Mouse (Mus musculus) kidney, embryonic 15.5 days (tissue): ENCODE results near the gene Eps8l2. TPM values are rescaled to one million over a fixed set of nuclear protein-coding genes. Genes with fewer than 3 reads are reported as not detected.

Experiments used
- ATAC-seq: fragments of 200-750 bp; cut with Nextera tagmentation; replicated peaks from 2 replicates; pipeline ENCODE4 v1.8.0; 2017; ENCODE audit warnings: moderate TSS enrichment; ENCODE audit not compliant: low FRiP score
- H3K27ac ChIP-seq: fragments of 300-500 bp; sonication (generic); 2 replicates; pipeline ENCODE4 v1.5.1; 2015; ENCODE audit warnings: mild to moderate bottlenecking, inconsistent platforms
- H3K27me3 ChIP-seq: fragments of 300-500 bp; sonication (generic); 2 replicates; pipeline ENCODE4 v1.6.1; 2015; ENCODE audit warnings: inconsistent platforms
- H3K36me3 ChIP-seq: fragments of 300-500 bp; sonication (generic); 2 replicates; pipeline ENCODE4 v1.6.1; 2015; ENCODE audit warnings: inconsistent platforms
- H3K4me1 ChIP-seq: fragments of 300-500 bp; sonication (generic); 2 replicates; pipeline ENCODE4 v1.6.1; 2015; ENCODE audit warnings: inconsistent platforms
- H3K4me2 ChIP-seq: fragments of 300-500 bp; sonication (generic); 2 replicates; pipeline ENCODE4 v1.6.1; 2015; ENCODE audit warnings: moderate library complexity, mild to moderate bottlenecking, inconsistent platforms
- H3K4me3 ChIP-seq: fragments of 300-500 bp; sonication (generic); replicated peaks from 2 replicates; pipeline ENCODE4 v1.5.1; 2015; ENCODE audit warnings: mild to moderate bottlenecking, inconsistent platforms
- H3K9ac ChIP-seq: fragments of 300-500 bp; sonication (generic); 2 replicates; pipeline ENCODE4 v1.6.1; 2015; ENCODE audit warnings: mild to moderate bottlenecking, inconsistent platforms
- H3K9me3 ChIP-seq: fragments of 300-500 bp; sonication (generic); replicated peaks from 2 replicates; pipeline ENCODE4 v1.6.1; 2016; ENCODE audit warnings: inconsistent platforms
- WGBS: fragments of 180-500 bp; shearing (Covaris S2); methylation state at CpG from one replicate; pipeline ENCODE4 v1.1.7; 2015; ENCODE audit warnings: mixed read lengths; 5-methylcytosine and 5-hydroxymethylcytosine counted together
- polyA plus RNA-seq: library from polyadenylated mRNA; unstranded; fragments of >200 nt; fragmentation: Nextera tagmentation; extraction: Ambion mirVana; gene quantifications from 2 replicates; pipeline ENCODE4 v1.2.1, GENCODE M21; 2015

The Eps8l2 gene
- polyA plus RNA-seq, 1 experiment from 2014 or later = 39.6 TPM

- ATAC-seq = no peak
- peaks cover 30% of the 10 kb centered on the region for H3K4me1 ChIP-seq
- H3K9ac ChIP-seq = no peak overlapping the region
- H3K9me3 ChIP-seq = no peaks in the 10 kb centered on the region
- no peak overlapping the region for H3K4me3 ChIP-seq
- no peak overlapping the region for H3K4me2 ChIP-seq
- H3K27ac ChIP-seq = no peak overlapping the region
- H3K27me3 ChIP-seq = no peaks in the 10 kb centered on the region
- 87% methylated on average over 4 of the region's 4 CpGs for WGBS
- peaks cover 36% of the 10 kb centered on the region for H3K36me3 ChIP-seq
These were observed 3.0 kb upstream of the Eps8l2 start for GRCm38 (mm10) chr7:141335682-141336081.

- H3K4me2 ChIP-seq = no peak overlapping the region
- H3K36me3 ChIP-seq = peaks cover 36% of the 10 kb centered on the region
- no peak for ATAC-seq
- H3K9me3 ChIP-seq = no peaks in the 10 kb centered on the region
- no peak overlapping the region for H3K27ac ChIP-seq
- WGBS = 86% methylated on average over 3 of the region's 3 CpGs
- no peak overlapping the region for H3K4me3 ChIP-seq
- H3K27me3 ChIP-seq = no peaks in the 10 kb centered on the region
- H3K9ac ChIP-seq = no peak overlapping the region
- H3K4me1 ChIP-seq = peaks cover 30% of the 10 kb centered on the region
These were observed 2.4 kb upstream of the Eps8l2 start for GRCm38 (mm10) chr7:141336296-141336695.

- H3K27ac ChIP-seq = peak overlapping the region; percentile 75; the same call in 1 of the 2 replicates
- H3K9me3 ChIP-seq = no peaks in the 10 kb centered on the region
- WGBS = 74% methylated on average over 3 of the region's 3 CpGs
- no peak for ATAC-seq
- H3K4me1 ChIP-seq = peaks cover 30% of the 10 kb centered on the region
- H3K4me2 ChIP-seq = peak overlapping the region; percentile 69
- peak overlapping the region; percentile 45; the same call in 1 of the 2 replicates for H3K4me3 ChIP-seq
- no peaks in the 10 kb centered on the region for H3K27me3 ChIP-seq
- peaks cover 30% of the 10 kb centered on the region for H3K36me3 ChIP-seq
- H3K9ac ChIP-seq = no peak overlapping the region
These were observed 814 bp upstream of the Eps8l2 start for GRCm38 (mm10) chr7:141337716-141338416.

GRCm38 (mm10) chr7:141339215-141339920 is 688 bp downstream of the Eps8l2 start:
- peak overlapping the region; percentile 75 for H3K27ac ChIP-seq
- H3K4me3 ChIP-seq = peak overlapping the region; percentile 45
- H3K4me1 ChIP-seq = peaks cover 30% of the 10 kb centered on the region
- peak overlapping the region; percentile 44 for H3K9ac ChIP-seq
- H3K9me3 ChIP-seq = no peaks in the 10 kb centered on the region
- ATAC-seq = peak; percentile 27; the same call in 1 of the 2 replicates
- H3K27me3 ChIP-seq = no peaks in the 10 kb centered on the region
- 29% methylated on average over 20 of the region's 20 CpGs for WGBS
- H3K36me3 ChIP-seq = peaks cover 19% of the 10 kb centered on the region
- H3K4me2 ChIP-seq = peak overlapping the region; percentile 69

GRCm38 (mm10) chr7:141340023-141340422 is 1.3 kb downstream of the Eps8l2 start:
- H3K9me3 ChIP-seq = no peaks in the 10 kb centered on the region
- H3K4me2 ChIP-seq = peak overlapping the region; percentile 69
- ATAC-seq = no peak
- H3K27ac ChIP-seq = peak overlapping the region; percentile 75
- H3K4me1 ChIP-seq = peaks cover 30% of the 10 kb centered on the region
- H3K36me3 ChIP-seq = peaks cover 13% of the 10 kb centered on the region; the same call in 1 of the 2 replicates
- 62% methylated on average over 7 of the region's 7 CpGs for WGBS
- peak overlapping the region; percentile 45; the same call in 1 of the 2 replicates for H3K4me3 ChIP-seq
- peak overlapping the region; percentile 44; the same call in 1 of the 2 replicates for H3K9ac ChIP-seq
- H3K27me3 ChIP-seq = no peaks in the 10 kb centered on the region

- Histone ChIP-seq H3K27ac (peak overlapping the region; percentile 75), H3K27me3 (no peaks in the 10 kb centered on the region), H3K4me1 (peaks cover 30% of the 10 kb centered on the region), H3K9me3 (no peaks in the 10 kb centered on the region), H3K4me3 (no peak overlapping the region), H3K4me2 (peak overlapping the region; percentile 69), H3K36me3 (peaks cover 8% of the 10 kb centered on the region; the same call in 1 of the 2 replicates), H3K9ac (no peak overlapping the region)
- ATAC-seq = peak; percentile 37
- 66% methylated on average over 6 of the region's 6 CpGs for WGBS
These were observed 1.8 kb downstream of the Eps8l2 start for GRCm38 (mm10) chr7:141340476-141340875.

GRCm38 (mm10) chr7:141341689-141342226 is 3.1 kb downstream of the Eps8l2 start:
- Histone ChIP-seq H3K27ac (no peak overlapping the region), H3K4me1 (peaks cover 30% of the 10 kb centered on the region), H3K27me3 (no peaks in the 10 kb centered on the region), H3K9me3 (no peaks in the 10 kb centered on the region), H3K36me3 (no peaks in the 10 kb centered on the region), H3K9ac (no peak overlapping the region), H3K4me2 (no peak overlapping the region), H3K4me3 (no peak overlapping the region)
- ATAC-seq = no peak
- 83% methylated on average over 10 of the region's 10 CpGs for WGBS

- no peak overlapping the region for H3K9ac ChIP-seq
- H3K36me3 ChIP-seq = no peaks in the 10 kb centered on the region
- no peak for ATAC-seq
- no peak overlapping the region for H3K4me3 ChIP-seq
- H3K27me3 ChIP-seq = no peaks in the 10 kb centered on the region
- WGBS = 85% methylated on average over 2 of the region's 2 CpGs
- H3K4me1 ChIP-seq = peaks cover 23% of the 10 kb centered on the region
- H3K9me3 ChIP-seq = no peaks in the 10 kb centered on the region
- no peak overlapping the region for H3K27ac ChIP-seq
- no peak overlapping the region for H3K4me2 ChIP-seq
These were observed 4.5 kb downstream of the Eps8l2 start for GRCm38 (mm10) chr7:141343230-141343629.

GRCm38 (mm10) chr7:141343696-141344095 is 5.0 kb downstream of the Eps8l2 start:
- Histone ChIP-seq H3K4me2 (no peak overlapping the region), H3K4me3 (no peak overlapping the region), H3K9me3 (no peaks in the 10 kb centered on the region), H3K27ac (no peak overlapping the region), H3K36me3 (no peaks in the 10 kb centered on the region), H3K9ac (no peak overlapping the region), H3K27me3 (no peaks in the 10 kb centered on the region), H3K4me1 (peaks cover 18% of the 10 kb centered on the region)
- no peak for ATAC-seq
- WGBS = 60% methylated on average over 7 of the region's 7 CpGs

GRCm38 (mm10) chr7:141344787-141345186 is 6.1 kb downstream of the Eps8l2 start:
- WGBS = 87% methylated on average over 5 of the region's 5 CpGs
- Histone ChIP-seq H3K9ac (no peak overlapping the region), H3K4me2 (no peak overlapping the region), H3K4me3 (no peak overlapping the region), H3K9me3 (no peaks in the 10 kb centered on the region), H3K27ac (no peak overlapping the region), H3K36me3 (no peaks in the 10 kb centered on the region), H3K4me1 (peaks cover 7% of the 10 kb centered on the region; the same call in 1 of the 2 replicates), H3K27me3 (no peaks in the 10 kb centered on the region)
- ATAC-seq = no peak

- Histone ChIP-seq H3K4me3 (no peak overlapping the region), H3K9ac (no peak overlapping the region), H3K4me2 (no peak overlapping the region), H3K9me3 (no peaks in the 10 kb centered on the region), H3K4me1 (0 out of 2 replicates have a peak, but pooled peaks cover 3% of the 10 kb centered on the region), H3K27me3 (no peaks in the 10 kb centered on the region), H3K27ac (no peak overlapping the region), H3K36me3 (no peaks in the 10 kb centered on the region)
- ATAC-seq = no peak
- WGBS = 77% methylated on average over 6 of the region's 6 CpGs
These were observed 12.4 kb downstream of the Eps8l2 start for GRCm38 (mm10) chr7:141351061-141351460.

- WGBS = 87% methylated on average over 8 of the region's 8 CpGs
- H3K36me3 ChIP-seq = no peaks in the 10 kb centered on the region
- 0 out of 2 replicates have a peak, but pooled peaks cover 4% of the 10 kb centered on the region for H3K4me1 ChIP-seq
- no peaks in the 10 kb centered on the region for H3K9me3 ChIP-seq
- no peak overlapping the region for H3K4me2 ChIP-seq
- H3K9ac ChIP-seq = no peak overlapping the region
- no peak for ATAC-seq
- no peaks in the 10 kb centered on the region for H3K27me3 ChIP-seq
- no peak overlapping the region for H3K27ac ChIP-seq
- H3K4me3 ChIP-seq = no peak overlapping the region
These were observed 16.4 kb downstream of the Eps8l2 start for GRCm38 (mm10) chr7:141355051-141355450.
